Mouse (Mus musculus) forebrain, embryonic 12.5 days (tissue): ENCODE measurements around the gene Hoxd4. TPM values are rescaled to one million over a fixed set of nuclear protein-coding genes. Genes with fewer than 3 reads are reported as not detected.

Experiments
- ATAC-seq: fragments of 200-750 bp; cut with Nextera tagmentation; 2 replicates; pipeline ENCODE4 v1.8.0; 2017; ENCODE audit warnings: moderate TSS enrichment; ENCODE audit not compliant: low FRiP score
- H3K27ac ChIP-seq: fragments of 300-500 bp; sonication (generic); 2 replicates; pipeline ENCODE4 v1.5.1; 2016; ENCODE audit warnings: mild to moderate bottlenecking
- H3K27me3 ChIP-seq: fragments of 300-500 bp; sonication (generic); 2 replicates; pipeline ENCODE4 v1.6.1; 2016; ENCODE audit warnings: mild to moderate bottlenecking
- H3K36me3 ChIP-seq: fragments of 300-500 bp; sonication (generic); replicated peaks from 2 replicates; pipeline ENCODE4 v1.6.1; 2016; ENCODE audit warnings: mild to moderate bottlenecking
- H3K4me1 ChIP-seq: fragments of 300-500 bp; sonication (generic); 2 replicates; pipeline ENCODE4 v1.6.1; 2016
- H3K4me2 ChIP-seq: fragments of 300-500 bp; sonication (generic); 2 replicates; pipeline ENCODE4 v1.6.1; 2016; ENCODE audit warnings: mild to moderate bottlenecking, moderate library complexity
- H3K4me3 ChIP-seq: fragments of 300-500 bp; sonication (generic); replicated peaks from 2 replicates; pipeline ENCODE4 v1.5.1; 2016; ENCODE audit warnings: mild to moderate bottlenecking
- H3K9ac ChIP-seq: fragments of 300-500 bp; sonication (generic); 2 replicates; pipeline ENCODE4 v1.6.1; 2016; ENCODE audit warnings: mild to moderate bottlenecking
- H3K9me3 ChIP-seq: fragments of 300-500 bp; sonication (generic); 2 replicates; pipeline ENCODE4 v1.6.1; 2016
- WGBS: fragments of 180-500 bp; shearing (Covaris S2); methylation state at CpG from one replicate; pipeline ENCODE4 v1.1.7; 2016; 5-methylcytosine and 5-hydroxymethylcytosine counted together
- polyA plus RNA-seq: library from polyadenylated mRNA; unstranded; fragments of >200 nt; fragmentation: Nextera tagmentation; extraction: Ambion mirVana; gene quantifications from 2 replicates; pipeline ENCODE4 v1.2.1, GENCODE M21; 2016

Gene Hoxd4
- polyA plus RNA-seq, 1 experiment from 2014 or later, result not detected

- Histone ChIP-seq H3K27ac (no peak overlapping the region), H3K27me3 (peaks cover 95% of the 10 kb centered on the region), H3K4me1 (peaks cover 13% of the 10 kb centered on the region), H3K4me3 (peak overlapping the region; percentile 38), H3K4me2 (peak overlapping the region; percentile 57), H3K9ac (peak overlapping the region; percentile 33), H3K9me3 (no peaks in the 10 kb centered on the region), H3K36me3 (no peaks in the 10 kb centered on the region)
- 0 out of 2 replicates have a peak, but pooled peaks have one; percentile 58 for ATAC-seq
- 2% methylated on average over 43 of the region's 85 CpGs for WGBS
Observed at GRCm38 (mm10) chr2:74705467-74706089, 6.2 kb upstream of the Hoxd4 start.

GRCm38 (mm10) chr2:74706393-74706960 is 5.3 kb upstream of the Hoxd4 start:
- no peak for ATAC-seq
- Histone ChIP-seq H3K27ac (no peak overlapping the region), H3K27me3 (peaks cover 96% of the 10 kb centered on the region), H3K4me3 (no peak overlapping the region), H3K9me3 (no peaks in the 10 kb centered on the region), H3K4me2 (no peak overlapping the region), H3K9ac (no peak overlapping the region), H3K4me1 (peaks cover 13% of the 10 kb centered on the region), H3K36me3 (no peaks in the 10 kb centered on the region)
- 2% methylated on average over 13 of the region's 13 CpGs for WGBS

GRCm38 (mm10) chr2:74707599-74707998 is 4.1 kb upstream of the Hoxd4 start:
- Histone ChIP-seq H3K4me1 (peaks cover 21% of the 10 kb centered on the region), H3K9ac (no peak overlapping the region), H3K36me3 (no peaks in the 10 kb centered on the region), H3K9me3 (no peaks in the 10 kb centered on the region), H3K27ac (no peak overlapping the region), H3K4me2 (no peak overlapping the region), H3K4me3 (no peak overlapping the region), H3K27me3 (peaks cover 97% of the 10 kb centered on the region)
- no peak for ATAC-seq
- WGBS, result 6% methylated on average over 7 of the region's 7 CpGs

GRCm38 (mm10) chr2:74708676-74709075 is 3.1 kb upstream of the Hoxd4 start:
- peaks cover 98% of the 10 kb centered on the region for H3K27me3 ChIP-seq
- H3K9me3 ChIP-seq, result no peaks in the 10 kb centered on the region
- under 1% methylated on average over 4 of the region's 4 CpGs for WGBS
- peaks cover 21% of the 10 kb centered on the region for H3K4me1 ChIP-seq
- no peak overlapping the region for H3K27ac ChIP-seq
- no peak overlapping the region for H3K4me2 ChIP-seq
- no peak for ATAC-seq
- no peak overlapping the region for H3K9ac ChIP-seq
- H3K4me3 ChIP-seq, result no peak overlapping the region
- no peaks in the 10 kb centered on the region for H3K36me3 ChIP-seq

- ATAC-seq, result no peak
- Histone ChIP-seq H3K9me3 (no peaks in the 10 kb centered on the region), H3K4me1 (peaks cover 18% of the 10 kb centered on the region), H3K9ac (no peak overlapping the region), H3K36me3 (no peaks in the 10 kb centered on the region), H3K4me3 (no peak overlapping the region), H3K4me2 (no peak overlapping the region), H3K27me3 (peaks cover 98% of the 10 kb centered on the region), H3K27ac (no peak overlapping the region)
- WGBS, result 4% methylated on average over 5 of the region's 5 CpGs
Observed at GRCm38 (mm10) chr2:74709465-74710419, 2.0 kb upstream of the Hoxd4 start.

- Histone ChIP-seq H3K27ac (no peak overlapping the region), H3K4me3 (no peak overlapping the region), H3K27me3 (peaks cover 98% of the 10 kb centered on the region), H3K4me1 (peaks cover 8% of the 10 kb centered on the region), H3K36me3 (no peaks in the 10 kb centered on the region), H3K9me3 (no peaks in the 10 kb centered on the region), H3K9ac (no peak overlapping the region), H3K4me2 (no peak overlapping the region)
- 0% methylated on average over 16 of the region's 16 CpGs for WGBS
- ATAC-seq, result no peak
Observed at GRCm38 (mm10) chr2:74710929-74711543, 693 bp upstream of the Hoxd4 start.

GRCm38 (mm10) chr2:74713239-74714150 is 1.8 kb downstream of the Hoxd4 start:
- H3K9ac ChIP-seq, result no peak overlapping the region
- no peak for ATAC-seq
- no peak overlapping the region for H3K27ac ChIP-seq
- no peak overlapping the region for H3K4me3 ChIP-seq
- peaks cover 100% of the 10 kb centered on the region for H3K27me3 ChIP-seq
- no peaks in the 10 kb centered on the region for H3K36me3 ChIP-seq
- 2% methylated on average over 19 of the region's 19 CpGs for WGBS
- H3K4me1 ChIP-seq, result peaks cover 8% of the 10 kb centered on the region
- H3K4me2 ChIP-seq, result no peak overlapping the region
- no peaks in the 10 kb centered on the region for H3K9me3 ChIP-seq

- H3K4me1 ChIP-seq, result peaks cover 8% of the 10 kb centered on the region
- H3K4me2 ChIP-seq, result no peak overlapping the region
- H3K9ac ChIP-seq, result no peak overlapping the region
- H3K27ac ChIP-seq, result no peak overlapping the region
- no peaks in the 10 kb centered on the region for H3K36me3 ChIP-seq
- 3% methylated on average over 18 of the region's 18 CpGs for WGBS
- peaks cover 100% of the 10 kb centered on the region for H3K27me3 ChIP-seq
- no peaks in the 10 kb centered on the region for H3K9me3 ChIP-seq
- no peak overlapping the region for H3K4me3 ChIP-seq
- no peak for ATAC-seq
Observed at GRCm38 (mm10) chr2:74714156-74714789, 2.5 kb downstream of the Hoxd4 start.

- no peak for ATAC-seq
- no peak overlapping the region for H3K27ac ChIP-seq
- H3K4me1 ChIP-seq, result peaks cover 8% of the 10 kb centered on the region
- WGBS, result 1% methylated on average over 14 of the region's 14 CpGs
- H3K27me3 ChIP-seq, result peaks cover 100% of the 10 kb centered on the region
- H3K9me3 ChIP-seq, result no peaks in the 10 kb centered on the region
- H3K9ac ChIP-seq, result no peak overlapping the region
- no peaks in the 10 kb centered on the region for H3K36me3 ChIP-seq
- no peak overlapping the region for H3K4me3 ChIP-seq
- H3K4me2 ChIP-seq, result no peak overlapping the region
Observed at GRCm38 (mm10) chr2:74714881-74715280, 3.2 kb downstream of the Hoxd4 start.

GRCm38 (mm10) chr2:74715504-74716241 is 3.9 kb downstream of the Hoxd4 start:
- peak overlapping the region; percentile 21 for H3K4me3 ChIP-seq
- H3K9me3 ChIP-seq, result no peaks in the 10 kb centered on the region
- H3K9ac ChIP-seq, result no peak overlapping the region
- 3% methylated on average over 26 of the region's 26 CpGs for WGBS
- peak overlapping the region; percentile 50 for H3K4me2 ChIP-seq
- peaks cover 8% of the 10 kb centered on the region for H3K4me1 ChIP-seq
- peak; percentile 81 for ATAC-seq
- H3K27me3 ChIP-seq, result peaks cover 100% of the 10 kb centered on the region
- no peaks in the 10 kb centered on the region for H3K36me3 ChIP-seq
- H3K27ac ChIP-seq, result no peak overlapping the region
